Mouse (Mus musculus) liver, embryonic 14.5 days (tissue): Measurements from ENCODE around the gene Gabbr2.

ENCODE experiments used
- CTCF ChIP-seq: IDR thresholded peaks from 2 replicates; pipeline ENCODE4 v1.5.1; 2016; ENCODE audit warnings: antibody characterized with exemption, low read depth, control low read depth
- EP300 ChIP-seq: IDR thresholded peaks from 2 replicates; pipeline ENCODE4 v1.6.1; 2016; ENCODE audit warnings: antibody characterized with exemption, low read depth

- TF ChIP-seq CTCF (no peak), EP300 (no peak)
These were observed 327.3 kb downstream of the Gabbr2 start for GRCm38 (mm10) chr4:46664123-46665009.
